Mouse (Mus musculus): ENCODE data around the gene Itga6. TPM values are rescaled to one million over a fixed set of nuclear protein-coding genes. Genes with fewer than 3 reads are reported as not detected.

The Itga6 gene
- polyA plus RNA-seq, 1 experiment from 2014 or later, result 82.4 TPM

GRCm38 (mm10) chr2:71749367-71750086, 4.1 kb downstream of the Itga6 start:
- Histone ChIP-seq H3K4me2 (ENCODE audit: low read length) (no peak overlapping the region), H3K36me3 (ENCODE audit: insufficient read depth, low read length) (no peaks in the 10 kb centered on the region), H3K27ac (no peak overlapping the region), H3K27me3 (ENCODE audit: insufficient read depth, low read length) (no peaks in the 10 kb centered on the region), H3K9me3 (replicated peaks; ENCODE audit: low read length) (no peaks in the 10 kb centered on the region), H3K4me3 (replicated peaks; ENCODE audit: low read depth, low read length) (no peak overlapping the region), H3K9ac (ENCODE audit: low read depth, low read length) (no peak overlapping the region), H3K4me1 (replicated peaks; ENCODE audit: insufficient read depth, low read length) (peaks cover 9% of the 10 kb centered on the region)
- ATAC-seq (replicated peaks; ENCODE audit: low FRiP score, low read depth) (no peak), DNase-seq (ENCODE audit: low spot score) (no peak)
- no peak for TF ChIP-seq CTCF (IDR thresholded peaks at IDR 0.05; ENCODE audit: low read depth)
- 71% methylated on average over 13 of the region's 13 CpGs for WGBS

- Histone ChIP-seq H3K27me3 (ENCODE audit: insufficient read depth, low read length) (no peaks in the 10 kb centered on the region), H3K4me3 (replicated peaks; ENCODE audit: low read depth, low read length) (no peak overlapping the region), H3K9ac (ENCODE audit: low read depth, low read length) (no peak overlapping the region), H3K36me3 (ENCODE audit: insufficient read depth, low read length) (no peaks in the 10 kb centered on the region), H3K27ac (no peak overlapping the region), H3K4me1 (replicated peaks; ENCODE audit: insufficient read depth, low read length) (peaks cover 4% of the 10 kb centered on the region), H3K9me3 (replicated peaks; ENCODE audit: low read length) (no peaks in the 10 kb centered on the region), H3K4me2 (ENCODE audit: low read length) (no peak overlapping the region)
- DNase-seq (ENCODE audit: low spot score) (no peak), ATAC-seq (replicated peaks; ENCODE audit: low FRiP score, low read depth) (no peak)
- TF ChIP-seq CTCF (IDR thresholded peaks at IDR 0.05; ENCODE audit: low read depth), result no peak
- WGBS, result 68% methylated on average over 10 of the region's 10 CpGs
Observed at GRCm38 (mm10) chr2:71750087-71750453, 4.7 kb downstream of the Itga6 start.

GRCm38 (mm10) chr2:71751336-71751735, 5.9 kb downstream of the Itga6 start:
- Histone ChIP-seq H3K36me3 (ENCODE audit: insufficient read depth, low read length) (no peaks in the 10 kb centered on the region), H3K27me3 (ENCODE audit: insufficient read depth, low read length) (no peaks in the 10 kb centered on the region), H3K9ac (ENCODE audit: low read depth, low read length) (no peak overlapping the region), H3K4me3 (replicated peaks; ENCODE audit: low read depth, low read length) (no peak overlapping the region), H3K4me1 (replicated peaks; ENCODE audit: insufficient read depth, low read length) (no peaks in the 10 kb centered on the region), H3K27ac (no peak overlapping the region; the same call in 1 of the 2 replicates), H3K4me2 (ENCODE audit: low read length) (no peak overlapping the region), H3K9me3 (replicated peaks; ENCODE audit: low read length) (no peaks in the 10 kb centered on the region)
- no peak for TF ChIP-seq CTCF (IDR thresholded peaks at IDR 0.05; ENCODE audit: low read depth)
- WGBS, result 78% methylated on average over 8 of the region's 8 CpGs
- DNase-seq (ENCODE audit: low spot score) (no peak), ATAC-seq (replicated peaks; ENCODE audit: low FRiP score, low read depth) (no peak)

DNA sequence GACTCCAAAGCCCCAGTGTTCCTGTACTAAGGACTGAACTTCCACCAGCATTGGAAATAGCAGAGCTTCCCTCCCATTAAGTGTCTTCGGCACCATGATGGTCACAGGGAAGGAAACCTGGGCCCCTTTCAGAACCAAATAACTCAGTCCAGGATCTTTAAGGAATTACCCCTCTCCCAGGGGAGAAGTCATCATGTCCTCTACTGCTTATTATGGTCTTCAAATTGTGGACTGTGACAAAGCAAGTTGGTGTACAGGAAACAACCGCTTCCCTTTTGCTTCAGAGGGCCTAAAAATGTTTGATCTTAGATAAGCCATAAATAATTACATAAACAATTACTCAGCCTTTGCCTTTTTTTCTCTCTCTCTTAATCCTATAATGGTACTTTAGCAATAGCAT, 6.4 kb downstream of the Itga6 start:
- DNase-seq (ENCODE audit: low spot score) (no peak), ATAC-seq (replicated peaks; ENCODE audit: low FRiP score, low read depth) (no peak)
- TF ChIP-seq CTCF (IDR thresholded peaks at IDR 0.05; ENCODE audit: low read depth), result no peak
- Histone ChIP-seq H3K27me3 (ENCODE audit: insufficient read depth, low read length) (no peaks in the 10 kb centered on the region), H3K27ac (no peak overlapping the region; the same call in 1 of the 2 replicates), H3K36me3 (ENCODE audit: insufficient read depth, low read length) (no peaks in the 10 kb centered on the region), H3K4me1 (replicated peaks; ENCODE audit: insufficient read depth, low read length) (no peaks in the 10 kb centered on the region; the same call in 1 of the 2 replicates), H3K9ac (ENCODE audit: low read depth, low read length) (no peak overlapping the region), H3K4me2 (ENCODE audit: low read length) (no peak overlapping the region), H3K4me3 (replicated peaks; ENCODE audit: low read depth, low read length) (no peak overlapping the region), H3K9me3 (replicated peaks; ENCODE audit: low read length) (no peaks in the 10 kb centered on the region)
- 63% methylated on average over 2 of the region's 2 CpGs for WGBS

DNA sequence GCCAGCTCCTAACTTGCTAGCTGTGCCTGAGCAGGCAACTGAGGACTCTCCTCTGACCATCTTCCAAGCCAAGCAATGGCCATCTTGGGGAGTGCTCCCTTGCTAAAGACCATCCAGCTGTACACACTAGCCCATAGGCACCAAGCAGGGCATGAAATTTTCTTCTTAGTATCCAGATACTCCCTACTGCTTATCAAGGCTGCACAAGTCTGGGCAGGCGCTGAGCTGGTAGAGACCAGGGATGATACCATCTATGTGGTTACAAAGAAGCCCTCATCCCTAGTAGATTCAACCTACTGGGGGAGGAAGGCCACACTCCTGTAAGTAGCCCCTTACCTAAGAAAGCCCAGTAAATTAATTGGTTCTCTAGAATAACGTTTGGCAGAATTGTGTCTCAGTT, 7.0 kb downstream of the Itga6 start:
- Histone ChIP-seq H3K9ac (ENCODE audit: low read depth, low read length) (no peak overlapping the region), H3K9me3 (replicated peaks; ENCODE audit: low read length) (no peaks in the 10 kb centered on the region), H3K27me3 (ENCODE audit: insufficient read depth, low read length) (no peaks in the 10 kb centered on the region), H3K36me3 (ENCODE audit: insufficient read depth, low read length) (no peaks in the 10 kb centered on the region), H3K4me3 (replicated peaks; ENCODE audit: low read depth, low read length) (no peak overlapping the region), H3K4me1 (replicated peaks; ENCODE audit: insufficient read depth, low read length) (no peaks in the 10 kb centered on the region; the same call in 1 of the 2 replicates), H3K27ac (no peak overlapping the region), H3K4me2 (ENCODE audit: low read length) (no peak overlapping the region)
- no peak for TF ChIP-seq CTCF (IDR thresholded peaks at IDR 0.05; ENCODE audit: low read depth)
- DNase-seq (ENCODE audit: low spot score) (no peak), ATAC-seq (replicated peaks; ENCODE audit: low FRiP score, low read depth) (no peak)
- WGBS, result 82% methylated on average over 2 of the region's 2 CpGs

GRCm38 (mm10) chr2:71753161-71753560, 7.7 kb downstream of the Itga6 start:
- Histone ChIP-seq H3K9ac (ENCODE audit: low read depth, low read length) (no peak overlapping the region), H3K27ac (no peak overlapping the region), H3K4me2 (ENCODE audit: low read length) (no peak overlapping the region), H3K4me3 (replicated peaks; ENCODE audit: low read depth, low read length) (no peak overlapping the region), H3K9me3 (replicated peaks; ENCODE audit: low read length) (no peaks in the 10 kb centered on the region), H3K36me3 (ENCODE audit: insufficient read depth, low read length) (no peaks in the 10 kb centered on the region), H3K27me3 (ENCODE audit: insufficient read depth, low read length) (no peaks in the 10 kb centered on the region), H3K4me1 (replicated peaks; ENCODE audit: insufficient read depth, low read length) (no peaks in the 10 kb centered on the region; the same call in 1 of the 2 replicates)
- DNase-seq (ENCODE audit: low spot score) (no peak), ATAC-seq (replicated peaks; ENCODE audit: low FRiP score, low read depth) (no peak)
- TF ChIP-seq CTCF (IDR thresholded peaks at IDR 0.05; ENCODE audit: low read depth), result no peak
- 77% methylated on average over 4 of the region's 4 CpGs for WGBS

- no peak for DNase-seq (ENCODE audit: low spot score)
- no peak overlapping the region for H3K9ac ChIP-seq (ENCODE audit: low read depth, low read length)
- no peak overlapping the region for H3K4me2 ChIP-seq (ENCODE audit: low read length)
- no peaks in the 10 kb centered on the region for H3K9me3 ChIP-seq (replicated peaks; ENCODE audit: low read length)
- TF ChIP-seq CTCF (IDR thresholded peaks at IDR 0.05; ENCODE audit: low read depth), result no peak
- H3K27me3 ChIP-seq (ENCODE audit: insufficient read depth, low read length), result no peaks in the 10 kb centered on the region
- H3K36me3 ChIP-seq (ENCODE audit: insufficient read depth, low read length), result no peaks in the 10 kb centered on the region
- no peak overlapping the region for H3K27ac ChIP-seq
- no peaks in the 10 kb centered on the region; the same call in 1 of the 2 replicates for H3K4me1 ChIP-seq (replicated peaks; ENCODE audit: insufficient read depth, low read length)
- no peak overlapping the region for H3K4me3 ChIP-seq (replicated peaks; ENCODE audit: low read depth, low read length)
- ATAC-seq (replicated peaks; ENCODE audit: low FRiP score, low read depth), result no peak
- WGBS, result 81% methylated on average over 4 of the region's 4 CpGs
Observed at GRCm38 (mm10) chr2:71755748-71756147, 10.3 kb downstream of the Itga6 start.
